Mouse (Mus musculus): ENCODE results near the gene Olfr787. TPM values are rescaled to one million over a fixed set of nuclear protein-coding genes. Genes with fewer than 3 reads are reported as not detected.

Gene Olfr787
- polyA plus RNA-seq, 1 experiment from 2014 or later: not detected

DNA sequence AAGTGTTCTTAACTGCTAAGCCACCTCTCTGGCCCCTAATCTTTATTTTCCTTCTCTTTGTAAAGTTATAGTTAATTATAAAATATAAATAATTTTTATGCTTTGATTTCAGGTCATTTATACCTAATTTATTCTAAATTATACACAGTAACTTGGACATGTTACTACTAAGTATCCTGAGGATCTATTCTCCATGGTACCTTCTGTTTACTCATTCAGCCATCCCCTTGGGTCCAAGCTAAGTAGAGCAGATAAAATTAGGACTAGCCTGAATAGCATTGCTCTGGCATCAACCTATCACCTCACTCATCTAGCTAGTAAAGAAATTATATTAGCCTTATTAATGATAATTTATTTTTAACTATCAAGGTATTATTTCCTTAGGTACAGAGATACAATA is 36.5 kb downstream of the Olfr787 start, which contains the start of gene Olfr790:
Gene Olfr790 (plus strand): TSS at position 301 of the 400 bp plus-strand sequence.
- no peak within 1 kb of the TSS for H3K4me2 ChIP-seq (replicated peaks; ENCODE audit: low read depth, low read length)
- TF ChIP-seq CTCF (IDR thresholded peaks at IDR 0.05) (no peak), EP300 (IDR thresholded peaks at IDR 0.05) (no peak)
- no peak for ATAC-seq

More for the DNA sequence above, 36.5 kb downstream of the Olfr787 start, which contains the start of gene Olfr790:
- Histone ChIP-seq H3K9ac (replicated peaks; ENCODE audit: low read depth) (no peak within 1 kb of the TSS), H3K27ac (ENCODE audit: low read length) (no peak within 1 kb of the TSS), H3K36me3 (ENCODE audit: insufficient read depth, low read length) (no peaks in the 10 kb centered on the region), H3K9me3 (ENCODE audit: low read length) (no peaks in the 10 kb centered on the region), H3K4me1 (ENCODE audit: insufficient read depth, low read depth, low read length) (no peaks in the 10 kb centered on the region), H3K27me3 (replicated peaks; ENCODE audit: insufficient read depth, low read length) (no peaks in the 10 kb centered on the region), H3K4me3 (ENCODE audit: low read depth, low read length) (no peak within 1 kb of the TSS)
- no peak for DNase-seq (ENCODE audit: low spot score)

Other genes with a start within 250 kb of the Olfr787 start
- gene Olfr774, start 225.7 kb upstream of the Olfr787 start, polyA plus RNA-seq (2015; fragmentation: Nextera tagmentation; extraction: Ambion mirVana): not detected in 2 replicates
- gene Olfr775, start 213.4 kb upstream of the Olfr787 start, polyA plus RNA-seq (2015; fragmentation: Nextera tagmentation; extraction: Ambion mirVana): not detected in 2 replicates
- not detected in 2 replicates for gene Olfr776, start 202.7 kb upstream of the Olfr787 start, polyA plus RNA-seq (2015; fragmentation: Nextera tagmentation; extraction: Ambion mirVana)
- not detected in 2 replicates for gene Olfr777, start 190.4 kb upstream of the Olfr787 start, polyA plus RNA-seq (2015; fragmentation: Nextera tagmentation; extraction: Ambion mirVana)
- gene Olfr780, start 143.7 kb upstream of the Olfr787 start, polyA plus RNA-seq (2015; fragmentation: Nextera tagmentation; extraction: Ambion mirVana): not detected in 2 replicates
- gene Olfr781, start 133.0 kb upstream of the Olfr787 start, polyA plus RNA-seq (2015; fragmentation: Nextera tagmentation; extraction: Ambion mirVana): not detected in 2 replicates
- not detected in 2 replicates for gene Olfr782, start 113.0 kb upstream of the Olfr787 start, polyA plus RNA-seq (2015; fragmentation: Nextera tagmentation; extraction: Ambion mirVana)
- gene Olfr784, start 77.8 kb upstream of the Olfr787 start, polyA plus RNA-seq (2015; fragmentation: Nextera tagmentation; extraction: Ambion mirVana): not detected in 2 replicates
- not detected in 2 replicates for gene Olfr785, start 56.4 kb upstream of the Olfr787 start, polyA plus RNA-seq (2015; fragmentation: Nextera tagmentation; extraction: Ambion mirVana)
- gene Olfr786, start 34.6 kb upstream of the Olfr787 start, polyA plus RNA-seq (2015; fragmentation: Nextera tagmentation; extraction: Ambion mirVana): not detected in 2 replicates
- gene Olfr788, start 9.1 kb downstream of the Olfr787 start, polyA plus RNA-seq (2015; fragmentation: Nextera tagmentation; extraction: Ambion mirVana): not detected in 2 replicates
- gene Olfr789, start 22.9 kb downstream of the Olfr787 start, polyA plus RNA-seq (2015; fragmentation: Nextera tagmentation; extraction: Ambion mirVana): not detected in 2 replicates
- not detected in 2 replicates for gene Olfr790, start 36.6 kb downstream of the Olfr787 start, polyA plus RNA-seq (2015; fragmentation: Nextera tagmentation; extraction: Ambion mirVana)
- gene Olfr791, start 59.9 kb downstream of the Olfr787 start, polyA plus RNA-seq (2015; fragmentation: Nextera tagmentation; extraction: Ambion mirVana): not detected in 2 replicates
- gene Olfr792, start 77.3 kb downstream of the Olfr787 start, polyA plus RNA-seq (2015; fragmentation: Nextera tagmentation; extraction: Ambion mirVana): not detected in 2 replicates
- not detected in 2 replicates for gene Olfr794, start 105.8 kb downstream of the Olfr787 start, polyA plus RNA-seq (2015; fragmentation: Nextera tagmentation; extraction: Ambion mirVana)
- gene Olfr796, start 150.7 kb downstream of the Olfr787 start, polyA plus RNA-seq (2015; fragmentation: Nextera tagmentation; extraction: Ambion mirVana): not detected in 2 replicates
- gene Olfr798, start 166.1 kb downstream of the Olfr787 start, polyA plus RNA-seq (2015; fragmentation: Nextera tagmentation; extraction: Ambion mirVana): not detected in 2 replicates
- not detected in 2 replicates for gene Olfr799, start 175.6 kb downstream of the Olfr787 start, polyA plus RNA-seq (2015; fragmentation: Nextera tagmentation; extraction: Ambion mirVana)
- gene Olfr800, start 195.8 kb downstream of the Olfr787 start, polyA plus RNA-seq (2015; fragmentation: Nextera tagmentation; extraction: Ambion mirVana): not detected in 2 replicates
- not detected in 2 replicates for gene Olfr801, start 212.0 kb downstream of the Olfr787 start, polyA plus RNA-seq (2015; fragmentation: Nextera tagmentation; extraction: Ambion mirVana)
- gene Olfr802, start 226.3 kb downstream of the Olfr787 start, polyA plus RNA-seq (2015; fragmentation: Nextera tagmentation; extraction: Ambion mirVana): not detected in 2 replicates
- gene Olfr803, start 232.4 kb downstream of the Olfr787 start, polyA plus RNA-seq (2015; fragmentation: Nextera tagmentation; extraction: Ambion mirVana): not detected in 2 replicates
- not detected in 2 replicates for gene Olfr804, start 241.3 kb downstream of the Olfr787 start, polyA plus RNA-seq (2015; fragmentation: Nextera tagmentation; extraction: Ambion mirVana)

All from lung, postnatal 0 days (tissue).